Mouse (Mus musculus) testis, adult 2 months (tissue): Measurements from ENCODE around the gene Kif7.

Experiments used
- CTCF ChIP-seq: fragments of 200-500 bp; IDR thresholded peaks from 2 replicates; pipeline ENCODE4 v1.5.1; 2012; ENCODE audit warnings: low read depth, mild to moderate bottlenecking, inconsistent platforms, low read length, moderate library complexity; ENCODE audit not compliant: control insufficient read depth, insufficient read depth, insufficient replicate concordance
- POLR2A ChIP-seq: fragments of 200-500 bp; IDR thresholded peaks from 2 replicates; pipeline ENCODE4 v1.6.1; 2012; ENCODE audit warnings: low read depth, mild to moderate bottlenecking, inconsistent platforms, low read length, moderate library complexity; ENCODE audit not compliant: control insufficient read depth

- TF ChIP-seq CTCF (no peak), POLR2A (no peak)
Measured at GRCm38 (mm10) chr7:79661253-79661890, 54.1 kb downstream of the Kif7 start.
